Mouse (Mus musculus): ENCODE results near the gene Il2ra. TPM values are rescaled to one million over a fixed set of nuclear protein-coding genes. Genes with fewer than 3 reads are reported as not detected.
"Not testable (repeated sequence)": the region's sequence is repeated elsewhere in the genome, so short reads cannot be mapped to it uniquely, and the experiment has no call there.

The Il2ra gene
- polyA plus RNA-seq, 1 experiment, result 0.36 TPM

DNA sequence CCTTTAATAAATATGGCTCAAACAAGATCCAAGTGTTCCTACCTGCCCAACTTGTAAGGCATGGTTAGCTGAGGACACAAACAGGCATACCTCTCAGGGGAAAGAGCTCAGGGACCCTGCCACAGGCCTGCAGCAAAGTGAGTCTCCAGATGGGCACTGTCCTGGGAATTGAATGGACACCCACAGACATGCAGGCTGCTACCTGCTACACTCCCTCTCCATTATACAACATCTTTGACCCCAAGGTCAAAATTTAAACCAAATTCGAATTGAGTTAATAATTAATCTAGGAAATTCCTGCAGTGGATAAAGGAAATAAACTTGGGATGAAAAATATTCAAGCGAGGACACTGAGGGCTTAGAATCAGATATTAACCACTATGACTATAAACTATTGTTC lies 53.3 kb downstream of the Il2ra start:
- DNase-seq (ENCODE audit: low read depth, low spot score), result no peak
- WGBS, result 23% methylated on average over 2 of the region's 2 CpGs

DNA sequence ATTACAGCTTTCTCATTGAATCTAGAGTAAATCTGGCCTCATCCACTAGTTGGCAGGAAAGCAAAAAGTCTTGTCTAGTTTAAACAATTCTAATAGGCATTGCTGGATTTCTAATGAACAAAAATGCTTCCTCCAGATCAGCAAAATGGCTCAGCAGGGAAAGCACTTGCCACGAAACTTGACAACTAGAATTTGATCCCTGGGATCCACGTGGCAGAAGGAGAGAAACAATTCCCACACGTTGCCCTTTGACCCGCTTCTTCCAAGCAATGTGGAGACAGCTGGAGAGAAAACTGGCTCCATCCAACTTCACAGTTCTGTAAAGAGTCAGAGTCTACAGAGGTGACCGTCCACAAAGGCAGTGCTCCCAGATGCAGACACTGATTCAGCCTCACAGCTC lies 56.4 kb downstream of the Il2ra start:
- no peak for DNase-seq (ENCODE audit: low read depth, low spot score)
- 62% methylated on average over 5 of the region's 5 CpGs for WGBS

DNA sequence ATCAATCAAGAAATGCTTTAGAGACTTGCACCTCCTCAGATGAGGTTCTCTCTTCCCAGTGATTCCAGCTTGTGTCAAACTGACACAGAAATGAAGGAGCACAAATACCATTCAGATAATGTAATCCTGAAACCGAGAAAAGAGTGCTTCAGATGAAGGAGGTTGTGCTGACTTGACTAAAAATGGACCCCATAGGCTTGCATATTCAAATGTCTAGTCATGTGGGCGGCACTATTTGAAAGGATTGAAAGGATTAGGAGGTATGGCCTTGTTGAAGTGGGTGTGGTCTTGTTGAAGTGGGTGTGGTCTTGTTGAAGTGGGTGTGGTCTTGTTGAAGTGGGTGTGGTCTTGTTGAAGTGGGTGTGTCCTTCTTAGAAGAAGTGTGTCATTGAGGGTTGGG lies 57.3 kb downstream of the Il2ra start:
- 86% methylated on average over 2 of the region's 2 CpGs for whole genome bisulfite sequencing
- DNase-seq (ENCODE audit: low read depth, low spot score), result no peak

DNA sequence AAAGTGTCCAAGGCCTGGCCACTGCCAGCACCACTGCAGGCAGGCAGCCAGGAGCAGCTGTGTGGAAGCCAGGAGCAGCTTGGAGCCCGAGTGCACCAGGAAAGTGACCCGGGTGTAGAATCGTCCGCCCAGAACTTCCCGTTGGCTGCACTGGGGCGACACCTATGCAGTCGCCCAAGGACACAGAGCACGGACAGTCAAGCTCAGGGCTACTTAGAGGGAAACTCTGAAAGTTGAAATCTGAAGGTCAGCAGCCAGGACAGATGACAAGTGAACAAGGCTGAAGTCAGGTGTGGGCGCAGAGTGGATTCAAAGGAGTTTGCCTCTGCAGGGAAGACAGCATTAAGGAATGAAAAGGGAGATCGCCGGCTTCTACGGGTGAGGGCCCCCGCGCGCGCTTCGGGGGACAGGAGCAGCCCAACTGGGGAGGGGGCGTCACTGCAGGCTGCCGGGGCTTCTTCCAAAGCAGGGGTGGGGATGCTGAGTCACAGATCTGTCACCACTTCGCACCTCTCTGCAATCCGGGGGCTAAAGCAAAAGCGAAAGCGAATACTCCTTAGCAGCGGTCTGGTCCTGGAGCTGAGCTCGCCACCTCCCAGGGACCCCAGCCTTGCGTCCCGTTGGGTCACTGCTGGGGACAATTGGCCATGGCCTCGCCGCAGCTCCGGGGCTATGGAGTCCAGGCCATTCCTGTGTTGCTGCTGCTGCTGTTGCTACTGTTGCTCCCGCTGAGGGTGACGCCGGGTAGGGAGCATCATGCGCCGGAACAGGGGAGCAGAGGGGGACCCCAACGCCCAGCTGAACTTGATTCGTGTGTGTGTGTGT lies 62.8 kb downstream of the Il2ra start, which contains the start of gene Il15ra:
Il15ra (plus strand) TSS at position 90 of the 825 bp plus-strand sequence.
- DNase-seq (ENCODE audit: low read depth, low spot score), result peak; percentile 61
- WGBS, result under 1% methylated on average over 37 of the region's 37 CpGs

DNA sequence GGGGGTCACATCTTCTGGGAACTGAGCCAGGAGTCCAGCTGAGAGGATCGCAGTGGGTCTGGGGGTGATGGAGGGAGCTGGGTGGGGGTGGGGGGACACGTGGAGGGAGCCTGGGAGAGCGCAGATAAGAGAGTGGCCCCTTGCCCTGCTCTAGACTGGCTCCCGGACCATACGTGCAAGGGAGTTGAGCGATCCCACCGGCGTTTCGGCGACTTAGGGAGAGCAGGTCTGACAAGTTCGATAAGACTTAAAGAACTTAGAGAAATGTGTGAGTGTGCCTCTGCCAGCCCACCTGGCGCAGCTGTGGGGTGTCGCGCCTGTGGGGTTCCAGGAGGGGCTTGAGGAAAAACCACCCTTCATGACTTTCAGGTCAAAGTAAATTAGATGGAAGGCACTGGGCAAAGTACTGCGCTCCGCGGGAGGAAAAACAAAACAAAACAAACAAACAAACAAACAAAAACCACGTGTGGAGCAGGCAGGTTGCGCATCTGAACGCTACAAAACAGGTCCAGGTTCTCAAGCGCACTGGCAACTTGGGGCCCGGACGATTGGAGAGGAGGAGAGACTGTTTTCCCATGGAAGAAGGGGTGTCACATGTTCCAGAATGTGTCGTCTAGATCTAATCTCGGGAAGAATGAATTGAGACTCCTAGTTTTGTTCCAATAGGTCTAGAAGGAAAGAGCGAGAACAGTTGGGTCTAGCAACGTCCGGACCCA lies 63.6 kb downstream of the Il2ra start:
- DNase-seq (ENCODE audit: low read depth, low spot score), result no peak
- WGBS, result 4% methylated on average over 28 of the region's 28 CpGs

DNA sequence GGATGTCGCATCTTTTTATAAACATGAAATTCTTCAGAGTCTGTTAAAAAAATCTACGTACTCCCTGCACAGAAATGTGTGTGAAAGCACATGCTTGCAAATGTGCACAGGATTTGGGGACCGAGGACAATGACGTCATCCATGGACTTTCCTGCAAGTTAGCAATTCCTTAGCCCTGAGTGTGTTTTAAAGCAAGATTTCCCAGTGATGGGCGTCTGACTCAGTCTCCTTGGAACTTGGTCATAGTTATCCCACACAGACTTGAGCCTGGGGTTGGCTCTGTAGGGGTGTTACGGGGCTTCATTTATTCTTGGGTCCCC lies 64.1 kb downstream of the Il2ra start:
- WGBS, result 40% methylated on average over 6 of the region's 6 CpGs
- no peak for DNase-seq (ENCODE audit: low read depth, low spot score)

DNA sequence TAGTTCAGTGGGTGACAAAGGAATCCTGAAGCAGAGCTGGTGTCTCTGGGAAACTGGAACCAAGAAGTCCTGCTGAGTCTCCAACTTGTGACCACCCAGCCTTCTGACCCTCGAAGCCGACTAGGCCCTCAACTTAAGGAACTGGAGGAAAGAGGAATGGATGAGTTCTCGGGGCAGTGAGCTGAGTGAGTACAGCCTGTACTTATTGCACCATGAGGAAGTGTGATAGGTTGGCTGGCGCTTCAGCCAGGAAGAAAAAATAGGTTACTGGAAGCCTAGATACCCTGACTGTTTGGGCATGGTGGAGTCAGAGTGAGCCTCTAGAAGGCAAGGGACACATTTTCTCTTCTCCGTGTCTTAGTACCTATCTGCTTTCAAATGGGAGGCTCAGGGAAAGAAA lies 65.9 kb downstream of the Il2ra start:
- no peak for DNase-seq (ENCODE audit: low read depth, low spot score)
- WGBS, result 76% methylated on average over 5 of the region's 5 CpGs

DNA sequence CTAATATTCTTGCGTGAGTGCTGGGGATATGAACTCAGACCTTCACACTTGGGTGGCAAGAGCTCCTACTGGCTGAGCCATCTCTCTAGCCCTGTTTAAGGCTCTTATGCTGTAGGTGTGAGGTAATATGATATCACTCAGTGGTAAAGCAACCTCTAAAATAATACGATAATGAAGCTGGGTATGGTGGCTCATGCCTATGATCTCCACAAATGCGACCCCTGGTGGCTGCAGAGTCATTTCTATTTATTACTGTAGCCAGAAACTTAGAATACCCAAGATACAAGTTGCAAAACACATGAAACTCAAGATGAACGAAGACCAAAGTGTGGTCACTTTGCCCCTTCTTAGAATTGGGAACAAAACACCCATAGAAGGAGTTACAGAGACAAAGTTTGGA lies 67.5 kb downstream of the Il2ra start:
- DNase-seq (ENCODE audit: low read depth, low spot score), result not testable (repeated sequence)
- 54% methylated on average over 4 of the region's 4 CpGs for WGBS

DNA sequence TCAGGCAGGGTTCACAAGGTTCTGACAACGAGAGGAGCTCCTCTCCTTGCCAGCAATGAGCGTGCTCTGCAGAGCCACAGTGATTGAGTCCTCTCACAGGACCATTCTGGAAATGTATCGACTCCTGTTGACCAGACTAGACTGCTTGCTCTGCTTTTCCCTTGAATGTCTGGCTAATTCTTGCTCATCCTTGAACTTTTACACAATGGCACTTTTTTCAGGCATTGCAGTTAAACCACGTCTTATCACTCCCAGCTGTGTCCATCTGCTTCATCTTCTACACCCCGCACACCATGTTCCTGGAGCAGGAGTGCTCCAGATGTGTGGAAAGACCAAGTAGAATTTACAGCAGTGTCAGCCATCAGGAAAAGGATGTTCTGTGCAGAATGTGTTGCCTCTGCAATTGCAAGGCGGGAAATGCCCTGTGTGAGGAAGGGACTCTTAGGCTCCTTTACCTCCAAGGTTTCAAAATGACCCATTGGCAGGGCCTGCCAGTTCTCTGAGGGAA lies 69.9 kb downstream of the Il2ra start:
- DNase-seq (ENCODE audit: low read depth, low spot score), result no peak
- WGBS, result 71% methylated on average over 6 of the region's 6 CpGs

DNA sequence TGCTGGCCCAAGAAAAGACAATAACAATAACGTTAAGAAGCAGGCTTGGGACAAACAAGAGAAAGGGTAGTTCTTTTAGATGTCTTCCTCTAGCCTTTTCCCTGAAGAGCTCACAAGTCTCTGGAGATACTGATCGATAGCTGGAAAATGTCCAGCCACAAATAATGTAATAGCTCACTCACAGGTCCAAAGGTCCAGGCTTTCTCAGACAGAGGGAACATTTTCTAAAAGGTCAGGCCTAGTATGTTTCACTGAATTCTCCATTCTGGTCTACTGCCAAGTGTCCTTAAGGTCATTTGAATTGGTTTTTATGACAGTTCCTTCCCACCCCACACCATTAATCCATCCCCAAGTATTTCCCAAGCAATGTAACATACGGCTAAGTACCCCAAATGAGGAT lies 70.4 kb downstream of the Il2ra start:
- WGBS, result 21% methylated on average over 3 of the region's 3 CpGs
- no peak for DNase-seq (ENCODE audit: low read depth, low spot score)

DNA sequence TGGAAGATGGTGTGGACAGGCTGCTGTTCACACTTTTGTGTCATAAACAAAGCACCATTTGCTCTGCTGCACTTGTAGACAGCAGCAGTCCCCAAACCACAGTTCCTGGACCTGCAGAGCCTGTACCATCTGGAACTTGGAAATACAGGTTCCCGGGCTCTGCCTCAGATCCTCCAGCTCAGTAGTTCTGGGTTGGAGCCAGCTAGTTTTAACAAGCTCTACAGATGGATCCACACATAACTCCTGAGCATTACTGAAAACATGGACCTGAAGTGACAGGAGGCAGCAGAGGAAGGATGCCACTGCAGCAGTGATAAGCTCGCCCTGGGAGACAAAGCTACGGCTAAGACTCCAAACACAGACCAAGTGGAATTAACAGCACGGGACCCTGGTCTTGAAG lies 71.9 kb downstream of the Il2ra start:
- DNase-seq (ENCODE audit: low read depth, low spot score), result no peak
- 88% methylated on average over 4 of the region's 4 CpGs for WGBS

DNA sequence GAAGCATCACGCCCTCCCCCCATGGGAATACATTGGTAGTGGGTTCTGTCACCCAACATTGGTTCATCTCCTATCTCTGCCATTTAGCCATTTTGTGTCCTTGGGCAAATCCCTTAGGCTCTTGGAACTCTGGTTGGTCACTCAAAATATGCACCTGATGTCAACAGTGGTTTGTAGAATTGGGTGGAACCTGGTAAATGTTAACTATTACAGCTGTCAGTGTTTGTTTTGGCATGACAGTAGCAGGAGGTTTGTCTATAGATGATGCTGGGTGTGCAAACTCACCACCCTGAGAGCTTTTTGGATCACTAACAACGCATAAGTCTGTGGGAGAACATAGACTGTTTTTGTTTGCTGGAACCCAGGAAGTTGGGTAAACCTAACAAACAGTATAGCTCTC lies 76.0 kb downstream of the Il2ra start:
- no peak for DNase-seq (ENCODE audit: low read depth, low spot score)

DNA sequence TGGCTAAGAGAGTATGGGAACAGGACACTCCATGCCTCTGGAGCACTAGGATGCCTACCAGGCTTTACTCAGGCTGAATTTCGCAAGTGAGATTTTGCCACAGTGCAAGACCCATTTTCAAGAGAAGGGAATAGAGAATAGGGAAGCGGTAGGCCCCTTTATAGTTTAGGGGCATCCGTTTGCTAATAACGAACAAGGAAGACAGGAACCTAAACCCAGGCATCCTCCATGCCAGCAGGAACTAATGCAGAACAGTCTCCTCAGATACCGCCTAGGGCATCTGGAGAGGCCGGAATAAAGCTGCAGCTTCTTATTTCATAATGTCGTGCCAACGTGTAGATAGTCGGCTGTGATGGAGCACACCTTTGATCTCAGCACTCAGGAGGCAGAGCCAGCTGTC lies 80.0 kb downstream of the Il2ra start:
- no peak for DNase-seq (ENCODE audit: low read depth, low spot score)
- 85% methylated on average over 9 of the region's 9 CpGs for WGBS

More for the DNA sequence above, 76.0 kb downstream of the Il2ra start:
- WGBS, result 57% methylated on average over 2 of the region's 2 CpGs

DNA sequence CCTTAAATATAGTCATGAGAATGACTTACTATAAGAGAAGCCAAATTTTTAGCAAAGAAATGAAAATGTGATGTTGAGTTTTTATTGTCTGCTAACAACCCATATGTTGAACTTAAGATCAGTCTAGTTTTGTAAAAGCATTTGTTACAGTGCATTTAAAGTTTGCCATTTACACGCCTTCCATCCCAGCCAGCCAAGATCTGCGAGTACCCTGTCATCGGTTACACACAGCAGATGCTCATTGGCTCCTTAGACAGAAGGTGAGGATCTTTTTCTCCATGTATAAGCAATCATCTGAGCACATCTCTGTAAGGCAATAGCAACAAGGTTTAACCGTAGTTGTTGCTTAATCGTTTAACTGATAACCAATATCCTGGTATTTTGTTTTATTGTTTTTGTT lies 85.0 kb downstream of the Il2ra start:
- WGBS, result 94% methylated on average over 5 of the region's 5 CpGs
- no peak for DNase-seq (ENCODE audit: low read depth, low spot score)

DNA sequence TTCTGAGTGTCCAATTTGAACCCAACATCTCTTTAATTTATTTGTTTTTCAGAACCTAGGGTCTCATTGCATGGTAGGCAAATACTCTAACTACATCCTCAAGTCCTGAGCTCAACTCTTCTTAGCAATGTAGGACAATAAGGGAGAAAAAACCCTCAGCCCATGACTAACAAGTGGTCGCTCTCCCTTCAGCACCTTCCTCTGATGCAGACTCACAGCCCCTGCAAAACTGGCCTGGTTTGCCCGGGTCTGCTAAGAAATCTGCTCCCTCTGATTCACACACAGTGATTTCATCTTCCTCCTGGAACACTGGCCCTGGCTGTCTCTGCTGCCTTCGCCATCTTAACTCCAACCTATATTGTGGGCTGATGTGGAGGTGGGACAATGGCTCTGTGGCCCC lies 86.5 kb downstream of the Il2ra start:
- WGBS, result 67% methylated on average over 3 of the region's 3 CpGs
- no peak for DNase-seq (ENCODE audit: low read depth, low spot score)

DNA sequence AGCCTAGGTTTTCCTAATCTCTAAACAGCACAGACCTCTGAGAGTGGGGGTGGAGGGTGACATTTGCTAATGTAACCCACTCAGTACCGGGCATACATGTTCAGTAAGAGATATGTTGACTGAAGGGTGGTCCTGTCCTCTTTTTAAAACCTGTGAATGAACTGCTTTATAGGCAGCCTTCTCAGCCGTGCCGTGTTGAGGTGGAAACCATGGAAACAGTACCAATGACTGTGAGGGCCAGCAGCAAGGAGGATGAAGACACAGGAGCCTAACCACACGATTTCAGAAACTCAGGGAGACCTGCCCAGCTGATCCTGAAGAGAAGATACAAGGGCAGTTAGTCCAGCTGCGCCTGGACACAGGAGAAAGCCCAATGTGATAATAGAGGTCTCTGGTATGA lies 90.4 kb downstream of the Il2ra start:
- 69% methylated on average over 5 of the region's 5 CpGs for WGBS

DNA sequence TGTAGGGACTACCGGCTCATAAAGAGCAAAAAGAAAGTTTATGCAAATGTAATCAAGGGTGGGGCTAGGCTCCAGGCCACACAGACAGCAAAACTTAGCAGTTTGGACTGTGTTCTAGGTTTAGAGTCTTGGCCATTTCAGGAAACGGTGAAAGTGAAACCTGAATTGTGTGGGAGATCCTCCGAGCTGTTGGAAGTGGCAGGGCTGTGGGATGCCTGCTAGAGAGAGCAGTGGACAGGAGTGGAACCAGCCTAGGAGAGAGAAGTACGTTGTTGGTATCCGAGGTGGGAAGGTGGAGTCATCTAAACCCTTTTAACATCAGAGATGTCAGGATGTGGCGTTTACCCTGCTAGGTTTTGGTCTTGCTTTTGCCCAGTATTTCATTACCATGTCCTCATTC lies 93.2 kb downstream of the Il2ra start:
- WGBS, result 41% methylated on average over 6 of the region's 6 CpGs
- DNase-seq (ENCODE audit: low read depth, low spot score), result peak; percentile 39

More for the DNA sequence above, 90.4 kb downstream of the Il2ra start:
- DNase-seq (ENCODE audit: low read depth, low spot score), result no peak

DNA sequence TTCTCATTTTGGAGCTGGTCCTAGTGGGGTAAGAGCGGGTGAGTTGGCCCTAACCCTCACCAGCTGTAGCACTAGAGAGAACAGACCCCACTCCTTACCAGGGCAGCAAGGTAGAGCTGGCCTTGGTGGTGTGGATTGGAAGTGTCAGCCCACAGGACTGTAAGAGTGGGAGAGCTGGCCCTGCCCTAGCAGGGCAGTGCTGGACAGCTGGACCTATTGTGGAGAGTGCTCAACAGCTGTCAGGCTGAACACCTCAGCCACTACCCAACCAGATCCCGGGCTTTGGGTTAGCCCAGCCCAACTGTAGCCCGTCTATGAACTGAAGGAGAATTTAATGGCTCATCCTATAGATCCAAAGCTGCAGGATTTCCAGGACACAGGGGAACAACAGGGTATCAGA lies 96.2 kb downstream of the Il2ra start:
- 88% methylated on average over 3 of the region's 3 CpGs for WGBS

DNA sequence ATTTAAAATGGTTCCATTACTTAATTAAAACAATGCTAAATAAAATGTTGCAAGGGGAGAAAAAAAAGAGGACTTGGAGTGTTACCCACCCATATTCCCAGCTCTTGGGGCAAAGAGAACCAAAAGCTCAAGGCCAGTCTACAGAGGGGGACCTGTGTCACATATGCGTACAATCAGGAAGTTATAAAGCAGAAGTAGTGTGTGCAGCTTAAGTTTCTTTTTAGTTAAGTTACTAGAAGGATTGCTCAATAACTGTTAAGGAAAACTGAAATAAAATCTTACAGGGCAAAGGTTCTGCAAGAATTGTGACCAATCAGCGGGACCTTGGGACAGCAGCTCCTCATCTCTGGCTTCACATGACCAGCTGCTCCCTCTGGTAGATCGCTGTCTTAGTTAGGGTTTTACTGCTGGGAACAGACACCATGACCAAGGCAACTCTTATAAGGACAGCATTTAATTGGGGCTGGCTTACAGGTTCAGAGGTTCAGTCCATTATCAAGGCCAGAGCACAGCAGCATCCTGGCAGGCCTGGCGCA lies 97.0 kb downstream of the Il2ra start:
- WGBS, result 65% methylated on average over 4 of the region's 4 CpGs
- no peak for DNase-seq (ENCODE audit: low read depth, low spot score)

More for the DNA sequence above, 96.2 kb downstream of the Il2ra start:
- DNase-seq (ENCODE audit: low read depth, low spot score), result no peak
